Mouse (Mus musculus): ENCODE data around the gene Vps25. TPM values are rescaled to one million over a fixed set of nuclear protein-coding genes. Genes with fewer than 3 reads are reported as not detected.

Gene Vps25
- total and polyA plus RNA-seq, 2 experiments from 2014 or later: 82.1 to 137 TPM

DNA sequence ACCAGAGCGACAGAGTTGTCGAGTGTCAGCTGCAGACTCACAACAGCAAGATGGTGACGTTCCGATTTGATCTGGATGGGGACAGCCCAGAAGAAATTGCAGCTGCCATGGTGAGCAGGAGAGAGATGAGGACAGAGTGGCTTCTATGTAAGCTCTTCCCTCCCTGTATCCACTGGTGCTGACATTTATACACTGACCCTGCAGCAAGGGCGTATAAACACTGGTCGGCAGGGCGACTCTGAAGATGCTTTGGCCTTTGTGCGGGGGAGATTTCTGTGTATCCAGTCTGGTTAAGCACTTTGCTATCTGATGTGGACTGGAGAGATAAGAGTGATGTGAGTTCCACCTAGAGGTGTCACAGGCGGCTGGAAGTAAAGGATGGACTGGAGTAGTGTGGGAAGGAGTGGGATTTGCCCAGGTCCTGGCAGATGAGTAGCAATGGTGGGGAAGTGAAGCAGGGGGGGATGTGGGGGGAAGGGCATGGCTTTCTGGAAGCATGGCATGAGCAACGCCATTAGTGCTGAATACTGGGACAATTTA, 16.1 kb downstream of the Vps25 start:
- ATAC-seq: 0 out of 2 replicates have a peak, but pooled peaks have one; percentile 66
- no peak for TF ChIP-seq CTCF (IDR thresholded peaks at IDR 0.05; ENCODE audit: low read depth)
- WGBS: 40% methylated on average over 10 of the region's 10 CpGs
- Histone ChIP-seq H3K9ac (replicated peaks; ENCODE audit: low read length) (no peak overlapping the region), H3K9me3 (ENCODE audit: low read length) (no peaks in the 10 kb centered on the region), H3K4me2 (ENCODE audit: low read depth, low read length) (0 out of 2 replicates have a peak overlapping the region, but pooled peaks have one; percentile 5), H3K4me3 (ENCODE audit: low read length) (no peak overlapping the region), H3K36me3 (ENCODE audit: insufficient read depth, low read length) (no peaks in the 10 kb centered on the region), H3K4me1 (ENCODE audit: insufficient read depth, low read length) (peaks cover 8% of the 10 kb centered on the region), H3K27ac (peak overlapping the region; percentile 67; the same call in 1 of the 2 replicates), H3K27me3 (ENCODE audit: insufficient read depth, low read length) (peaks cover 4% of the 10 kb centered on the region; the same call in 1 of the 2 replicates)
- DNase-seq (ENCODE audit: low spot score): peak; percentile 64

DNA sequence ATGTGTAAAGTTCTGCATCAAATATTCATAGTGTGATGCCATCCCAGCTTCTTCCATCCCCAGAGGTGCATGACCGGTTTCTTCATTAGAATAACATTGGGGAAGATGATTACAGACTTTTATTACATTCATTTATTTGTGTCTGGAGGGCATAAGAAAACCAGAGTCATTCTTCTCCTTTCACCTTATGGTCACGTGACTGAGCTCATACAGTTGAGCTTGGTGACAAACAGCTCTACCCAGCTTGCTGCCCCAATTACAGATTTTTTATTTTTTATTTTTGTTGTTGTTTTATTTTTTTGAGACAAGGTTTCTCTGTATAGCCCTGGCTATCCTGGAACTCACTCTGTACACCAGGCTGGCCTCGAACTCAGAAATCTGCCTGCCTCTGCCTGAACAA, 18.9 kb downstream of the Vps25 start:
- Histone ChIP-seq H3K9ac (replicated peaks; ENCODE audit: low read length) (no peak overlapping the region), H3K4me2 (ENCODE audit: low read depth, low read length) (no peak overlapping the region), H3K27me3 (ENCODE audit: insufficient read depth, low read length) (no peaks in the 10 kb centered on the region), H3K4me1 (ENCODE audit: insufficient read depth, low read length) (peaks cover 9% of the 10 kb centered on the region), H3K27ac (no peak overlapping the region), H3K4me3 (ENCODE audit: low read length) (no peak overlapping the region), H3K36me3 (ENCODE audit: insufficient read depth, low read length) (no peaks in the 10 kb centered on the region), H3K9me3 (ENCODE audit: low read length) (no peaks in the 10 kb centered on the region)
- DNase-seq (ENCODE audit: low spot score): no peak
- no peak for TF ChIP-seq CTCF (IDR thresholded peaks at IDR 0.05; ENCODE audit: low read depth)
- 83% methylated on average over 3 of the region's 3 CpGs for WGBS
- ATAC-seq: no peak

DNA sequence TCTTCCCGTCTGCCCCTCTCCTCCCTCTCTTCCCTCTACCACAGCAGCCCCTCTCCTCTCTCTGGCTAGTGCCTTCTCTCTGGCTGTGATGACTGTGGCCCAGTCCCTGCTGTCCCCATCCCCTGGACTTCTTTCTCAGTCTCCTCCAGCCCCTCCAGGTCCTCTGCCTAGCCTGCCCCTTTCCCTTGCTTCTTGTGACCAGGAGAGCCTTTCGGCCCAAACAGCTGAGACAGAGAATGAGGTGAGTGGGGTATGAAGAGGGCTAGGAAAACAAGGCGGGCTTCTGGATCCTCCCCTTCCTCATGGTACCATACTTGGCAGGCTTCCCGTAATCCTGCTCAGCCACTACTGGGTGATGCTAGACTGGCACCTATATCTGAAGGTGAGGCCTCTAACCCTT, 21.8 kb downstream of the Vps25 start:
- H3K4me2 ChIP-seq (ENCODE audit: low read depth, low read length): no peak overlapping the region
- H3K9me3 ChIP-seq (ENCODE audit: low read length): no peaks in the 10 kb centered on the region
- H3K4me3 ChIP-seq (ENCODE audit: low read length): no peak overlapping the region
- H3K9ac ChIP-seq (replicated peaks; ENCODE audit: low read length): no peak overlapping the region
- H3K4me1 ChIP-seq (ENCODE audit: insufficient read depth, low read length): peaks cover 18% of the 10 kb centered on the region
- ATAC-seq (no peak), DNase-seq (ENCODE audit: low spot score) (no peak)
- WGBS: 66% methylated on average over 4 of the region's 4 CpGs
- no peaks in the 10 kb centered on the region for H3K27me3 ChIP-seq (ENCODE audit: insufficient read depth, low read length)
- TF ChIP-seq CTCF (IDR thresholded peaks at IDR 0.05; ENCODE audit: low read depth): no peak
- H3K36me3 ChIP-seq (ENCODE audit: insufficient read depth, low read length): no peaks in the 10 kb centered on the region
- H3K27ac ChIP-seq: no peak overlapping the region

DNA sequence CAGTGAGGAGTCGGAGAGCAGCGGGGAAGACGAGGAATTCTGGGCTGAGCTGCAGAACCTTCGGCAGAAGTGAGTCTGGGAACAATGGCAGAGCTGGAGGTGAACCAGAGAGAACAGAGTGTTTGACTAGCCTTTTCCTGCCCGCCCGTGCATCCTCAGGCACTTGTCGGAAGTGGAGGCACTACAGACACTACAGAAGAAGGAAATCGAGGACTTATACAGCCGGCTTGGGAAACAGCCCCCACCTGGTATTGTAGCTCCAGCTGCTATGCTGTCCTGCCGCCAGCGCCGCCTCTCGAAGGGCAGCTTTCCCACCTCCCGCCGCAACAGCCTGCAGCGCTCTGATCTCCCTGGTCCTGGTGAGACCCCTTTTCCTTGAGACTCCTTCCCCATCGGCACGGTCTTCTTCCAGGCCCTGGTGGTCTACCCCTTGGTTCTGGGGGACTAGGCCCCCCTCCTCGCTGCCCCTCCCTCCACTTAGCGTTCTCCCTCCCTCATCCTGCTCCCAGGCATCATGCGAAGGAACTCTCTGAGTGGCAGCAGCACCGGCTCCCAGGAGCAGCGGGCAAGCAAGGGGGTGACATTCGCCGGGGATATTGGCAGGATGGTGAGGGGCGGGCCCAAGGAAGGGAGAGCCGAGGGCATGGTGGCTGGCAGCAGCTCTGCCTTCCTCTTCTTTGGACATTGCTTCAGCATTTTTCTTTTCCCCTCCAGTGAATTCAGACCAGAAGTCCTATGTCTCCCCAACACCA, 23.0 kb downstream of the Vps25 start:
- DNase-seq (ENCODE audit: low spot score) (no peak), ATAC-seq (no peak)
- Histone ChIP-seq H3K4me2 (ENCODE audit: low read depth, low read length) (peak overlapping the region; percentile 8), H3K4me3 (ENCODE audit: low read length) (no peak overlapping the region), H3K9ac (replicated peaks; ENCODE audit: low read length) (no peak overlapping the region; the same call in 1 of the 2 replicates), H3K36me3 (ENCODE audit: insufficient read depth, low read length) (no peaks in the 10 kb centered on the region), H3K4me1 (ENCODE audit: insufficient read depth, low read length) (peaks cover 18% of the 10 kb centered on the region), H3K27me3 (ENCODE audit: insufficient read depth, low read length) (no peaks in the 10 kb centered on the region), H3K9me3 (ENCODE audit: low read length) (no peaks in the 10 kb centered on the region), H3K27ac (no peak overlapping the region)
- 27% methylated on average over 27 of the region's 27 CpGs for WGBS
- no peak for TF ChIP-seq CTCF (IDR thresholded peaks at IDR 0.05; ENCODE audit: low read depth)

DNA sequence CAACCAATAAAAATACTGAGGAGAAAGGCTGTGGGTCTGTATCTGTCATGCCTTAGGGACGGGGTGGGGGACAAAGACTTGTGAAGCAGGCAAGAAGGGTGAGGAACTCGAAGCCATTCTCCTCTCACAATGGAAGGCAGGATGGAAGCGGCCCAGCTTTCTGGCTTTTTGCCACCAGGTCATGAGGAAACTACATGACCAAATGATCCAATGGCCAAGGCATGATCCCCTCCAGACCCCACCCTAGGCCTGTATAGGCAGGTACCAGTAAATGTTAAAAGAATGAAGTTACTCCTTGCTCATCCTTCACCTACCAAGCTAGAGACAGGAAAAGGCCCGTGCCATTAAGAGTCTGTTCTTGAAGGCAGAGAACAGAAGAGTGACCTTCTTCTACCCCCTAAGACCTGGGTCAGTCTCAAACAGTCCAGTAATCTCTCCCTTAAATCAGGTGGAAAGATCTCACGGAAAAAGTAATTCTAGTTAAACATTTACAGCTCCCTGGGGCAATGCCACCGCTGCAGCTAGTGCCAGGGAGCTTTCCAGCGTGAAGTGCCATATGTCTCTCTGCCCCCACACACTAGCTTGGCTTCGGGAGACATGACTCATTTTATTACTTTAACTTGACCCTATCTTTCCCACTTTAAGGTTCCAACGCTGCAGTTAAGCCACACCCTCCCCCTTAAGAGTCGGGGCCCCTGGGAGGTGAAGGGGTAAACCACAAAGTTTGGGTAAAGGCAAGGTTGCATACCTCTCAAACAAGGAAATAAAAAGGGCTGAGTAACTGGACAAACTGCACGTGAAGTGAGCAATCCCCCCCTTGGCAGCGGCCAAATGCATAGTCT, 24.1 kb downstream of the Vps25 start:
- H3K27me3 ChIP-seq (ENCODE audit: insufficient read depth, low read length): no peaks in the 10 kb centered on the region
- no peaks in the 10 kb centered on the region for H3K9me3 ChIP-seq (ENCODE audit: low read length)
- peaks cover 18% of the 10 kb centered on the region for H3K4me1 ChIP-seq (ENCODE audit: insufficient read depth, low read length)
- ATAC-seq (no peak), DNase-seq (ENCODE audit: low spot score) (no peak)
- H3K4me2 ChIP-seq (ENCODE audit: low read depth, low read length): peak overlapping the region; percentile 69
- H3K4me3 ChIP-seq (ENCODE audit: low read length): peak overlapping the region; percentile 65
- no peak overlapping the region for H3K27ac ChIP-seq
- H3K9ac ChIP-seq (replicated peaks; ENCODE audit: low read length): peak overlapping the region; percentile 77
- TF ChIP-seq CTCF (IDR thresholded peaks at IDR 0.05; ENCODE audit: low read depth): no peak
- no peaks in the 10 kb centered on the region for H3K36me3 ChIP-seq (ENCODE audit: insufficient read depth, low read length)
- 67% methylated on average over 12 of the region's 12 CpGs for WGBS

DNA sequence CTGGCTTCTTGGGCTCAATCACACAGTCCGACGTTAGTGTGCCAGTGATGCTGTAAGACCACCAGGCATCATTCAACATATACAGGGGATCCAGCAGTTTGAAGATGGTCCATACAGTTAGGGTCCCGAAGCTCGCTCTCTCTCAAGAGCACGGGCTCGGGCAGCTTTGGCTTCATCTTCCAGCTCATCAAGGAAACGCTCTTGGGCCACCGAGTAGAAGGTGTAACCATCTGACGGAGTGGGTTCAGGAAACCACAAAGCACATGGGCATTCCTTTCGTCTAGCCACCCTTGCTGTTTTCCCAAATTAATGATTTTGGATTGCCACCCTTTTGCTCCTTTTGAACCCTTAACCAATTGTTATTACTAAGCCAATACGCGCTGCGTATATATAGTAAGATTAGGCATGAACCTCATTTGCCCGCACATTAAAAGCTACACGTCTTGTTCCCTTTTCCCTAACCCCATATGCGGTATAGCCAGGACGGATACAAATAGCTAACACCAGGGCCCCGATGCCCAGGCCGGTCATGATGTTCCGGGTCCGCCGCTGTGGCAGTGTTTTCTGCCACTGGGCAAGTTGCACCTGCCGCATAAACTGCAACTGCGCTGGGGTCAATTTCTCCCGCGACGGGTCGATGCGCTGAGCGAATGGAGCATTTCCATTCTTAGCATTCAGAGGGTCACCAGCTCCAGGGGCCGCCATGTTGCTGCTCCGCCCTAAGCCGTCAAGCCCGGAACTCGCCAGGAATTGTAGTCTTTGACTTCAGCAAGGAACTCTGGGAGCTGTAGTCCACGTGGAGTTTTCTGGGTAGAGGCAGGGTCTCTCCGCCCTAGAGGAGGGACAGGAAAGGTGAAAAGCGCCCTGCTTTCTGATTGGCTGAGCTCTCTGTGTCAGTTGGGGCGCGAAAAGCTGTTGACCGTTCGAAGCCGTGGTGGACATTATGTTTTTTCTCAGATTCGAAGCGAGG, 25.0 kb downstream of the Vps25 start, which contains the start of the genes Cntd1 and Coa3:
Gene Cntd1, plus strand, starts transcription at position 790 of the 970 bp plus-strand sequence.
Gene Coa3, minus strand, starts transcription at position 892 of the 970 bp plus-strand sequence.
- no peaks in the 10 kb centered on the region for H3K27me3 ChIP-seq (ENCODE audit: insufficient read depth, low read length)
- 11% methylated on average over 45 of the region's 45 CpGs for WGBS
- peak; percentile 96 for DNase-seq (ENCODE audit: low spot score)
- peak; percentile 46 for TF ChIP-seq CTCF (IDR thresholded peaks at IDR 0.05; ENCODE audit: low read depth)
- peak within 1 kb of the TSS; percentile 77 for H3K9ac ChIP-seq (replicated peaks; ENCODE audit: low read length)
- peak; percentile 97 for ATAC-seq
- peak within 1 kb of the TSS; percentile 71; the same call in 1 of the 2 replicates for H3K27ac ChIP-seq
- H3K4me2 ChIP-seq (ENCODE audit: low read depth, low read length): peak within 1 kb of the TSS; percentile 69
- no peaks in the 10 kb centered on the region for H3K36me3 ChIP-seq (ENCODE audit: insufficient read depth, low read length)
- H3K9me3 ChIP-seq (ENCODE audit: low read length): no peaks in the 10 kb centered on the region
- H3K4me1 ChIP-seq (ENCODE audit: insufficient read depth, low read length): peaks cover 18% of the 10 kb centered on the region
- H3K4me3 ChIP-seq (ENCODE audit: low read length): peak within 1 kb of the TSS; percentile 65

All from hindbrain, postnatal 0 days (tissue).